Mouse (Mus musculus): ENCODE data around the gene Ripply2.
"Not testable (repeated sequence)": the region's sequence is repeated elsewhere in the genome, so short reads cannot be mapped to it uniquely, and the experiment has no call there.

Gene Ripply2

DNA sequence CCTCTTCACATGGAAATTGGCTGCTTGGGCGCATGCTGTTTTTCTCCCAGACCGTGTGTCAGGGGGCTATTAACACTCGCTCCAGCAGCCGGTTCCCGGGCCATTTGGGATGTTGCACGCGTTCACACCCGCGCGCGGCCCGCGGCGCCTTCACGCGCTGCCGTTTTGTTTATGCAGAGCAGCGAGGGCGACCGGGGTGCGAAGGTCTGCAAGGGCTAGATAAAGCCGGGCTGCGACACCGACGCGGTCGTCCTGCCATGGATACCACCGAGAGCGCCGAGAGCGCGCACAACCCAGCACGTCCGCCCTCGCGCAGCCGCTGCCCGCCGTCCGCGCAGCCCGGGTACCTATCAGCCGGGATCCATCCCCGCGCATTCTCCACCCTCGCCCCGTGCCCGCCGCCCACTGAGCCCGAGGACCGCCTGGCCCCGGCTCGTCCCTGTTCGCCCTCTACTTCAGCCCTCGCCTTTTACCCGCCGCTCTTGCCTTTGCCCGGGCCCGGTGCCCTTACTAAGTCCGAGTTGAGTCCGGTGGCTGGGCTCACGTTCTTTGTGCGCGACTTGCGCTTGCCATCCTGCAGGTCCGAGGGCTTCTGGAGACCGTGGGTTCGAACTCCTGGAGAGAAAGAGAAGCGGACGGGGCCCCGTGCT, at the start of gene Ripply2:
Gene Ripply2, plus strand, starts transcription at position 250 of the 650 bp plus-strand sequence.
- peak; percentile 36 to 57 for DNase-seq (ENCODE audit: inconsistent age in 2 of 2, low spot score in 1 of 2)

- not testable (repeated sequence) for DNase-seq (ENCODE audit: inconsistent age in 2 of 2, low spot score in 1 of 2)
These were observed 42.9 kb upstream of the Ripply2 start for GRCm38 (mm10) chr9:86972471-86972870.

DNA sequence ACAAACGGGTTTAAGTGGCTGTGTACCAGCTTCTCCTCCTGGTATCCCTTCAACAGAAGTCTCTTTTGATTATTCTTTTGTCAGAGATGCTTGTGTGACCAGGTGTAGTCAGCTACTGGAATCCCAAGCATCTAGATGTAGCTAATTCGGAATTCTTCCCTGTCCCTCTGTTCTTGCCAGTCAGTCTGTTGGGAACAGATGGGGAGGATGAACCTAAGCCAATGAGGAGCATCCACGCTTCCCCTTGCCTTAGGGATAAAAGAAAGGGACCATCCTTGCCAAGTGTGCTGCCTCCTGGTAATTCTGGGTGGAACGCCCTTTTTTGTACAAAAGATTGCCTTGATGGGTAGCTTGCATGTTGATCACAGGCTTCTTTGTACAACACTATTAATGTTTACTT, 41.8 kb upstream of the Ripply2 start:
- no peak for DNase-seq (ENCODE audit: inconsistent age in 2 of 2, low spot score in 1 of 2)

- peak in 1 of 2 experiments; percentile 81 for DNase-seq (ENCODE audit: inconsistent age in 2 of 2, low spot score in 1 of 2)
These were observed 38.4 kb upstream of the Ripply2 start for GRCm38 (mm10) chr9:86976896-86977295.

GRCm38 (mm10) chr9:86978257-86978907, 37.0 kb upstream of the Ripply2 start:
- no peak for DNase-seq (ENCODE audit: inconsistent age in 2 of 2, low spot score in 1 of 2)

- peak in 1 of 2 experiments; percentile 33 for DNase-seq (ENCODE audit: inconsistent age in 2 of 2, low spot score in 1 of 2)
These were observed 35.3 kb upstream of the Ripply2 start for GRCm38 (mm10) chr9:86980048-86980447.

- DNase-seq (ENCODE audit: inconsistent age in 2 of 2, low spot score in 1 of 2) = no peak
These were observed 34.4 kb upstream of the Ripply2 start for GRCm38 (mm10) chr9:86980942-86981341.

- no peak for DNase-seq (ENCODE audit: inconsistent age in 2 of 2, low spot score in 1 of 2)
These were observed 33.8 kb upstream of the Ripply2 start for GRCm38 (mm10) chr9:86981551-86981950.

GRCm38 (mm10) chr9:86984583-86984982, 30.8 kb upstream of the Ripply2 start:
- DNase-seq (ENCODE audit: inconsistent age in 2 of 2, low spot score in 1 of 2) = no peak

GRCm38 (mm10) chr9:86985105-86985504, 30.2 kb upstream of the Ripply2 start:
- no peak for DNase-seq (ENCODE audit: inconsistent age in 2 of 2, low spot score in 1 of 2)

- DNase-seq (ENCODE audit: inconsistent age in 2 of 2, low spot score in 1 of 2) = no peak
These were observed 28.5 kb upstream of the Ripply2 start for GRCm38 (mm10) chr9:86986703-86987296.

- DNase-seq (ENCODE audit: inconsistent age in 2 of 2, low spot score in 1 of 2) = no peak
These were observed 25.5 kb upstream of the Ripply2 start for GRCm38 (mm10) chr9:86989822-86990221.

DNA sequence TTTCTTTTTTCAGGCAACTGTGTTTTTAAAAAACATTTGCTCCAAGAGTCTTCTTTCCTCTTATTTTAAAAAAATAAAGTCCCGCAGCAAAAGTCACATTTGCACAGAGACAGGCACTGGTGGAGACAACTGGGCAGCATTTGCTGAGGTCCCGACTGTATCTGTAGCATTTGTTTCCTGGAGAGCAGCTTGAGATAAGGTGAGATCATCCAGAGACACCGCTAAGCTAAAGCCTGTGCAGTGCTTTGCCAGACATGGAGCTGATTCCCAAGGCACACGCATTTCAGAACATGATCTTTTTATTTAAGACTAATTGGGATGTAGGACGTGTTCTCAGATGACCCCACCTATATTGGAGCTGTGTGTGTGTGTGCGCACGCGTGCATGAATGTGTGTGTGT, 23.6 kb upstream of the Ripply2 start:
- no peak for DNase-seq (ENCODE audit: inconsistent age in 2 of 2, low spot score in 1 of 2)

DNA sequence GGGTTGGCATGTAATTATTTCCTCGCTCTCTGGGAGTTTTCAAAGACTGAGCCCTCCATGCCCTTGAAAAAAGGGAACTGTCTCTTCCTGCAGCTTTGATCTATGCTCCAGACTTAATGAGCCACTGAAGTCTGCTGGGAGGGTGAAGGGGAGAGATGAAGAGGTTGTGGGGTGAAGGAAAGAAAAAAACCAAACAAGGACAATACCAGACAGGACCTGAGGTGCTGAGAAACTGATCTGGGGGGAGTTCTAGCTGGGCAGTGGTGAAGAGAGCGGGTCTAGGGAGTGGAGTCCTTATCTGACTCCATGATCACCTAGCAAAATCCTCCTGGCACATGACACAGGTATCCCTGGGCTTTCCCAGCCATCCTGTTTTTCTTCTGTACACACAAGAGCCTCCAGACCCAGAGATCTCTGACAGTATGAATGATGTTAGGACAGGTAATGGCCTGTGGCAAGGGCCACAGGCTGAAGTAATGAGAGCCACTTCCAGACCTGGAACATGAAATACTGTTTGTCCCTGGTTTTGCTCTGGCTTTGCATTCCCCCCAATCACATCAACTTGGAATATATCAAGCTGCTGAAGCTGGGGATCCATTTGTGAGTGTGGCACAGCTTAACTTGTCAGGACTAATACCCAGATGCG, 18.2 kb upstream of the Ripply2 start:
- DNase-seq (ENCODE audit: inconsistent age in 2 of 2, low spot score in 1 of 2) = peak; percentile 49 to 58

GRCm38 (mm10) chr9:86999956-87000582, 15.3 kb upstream of the Ripply2 start:
- DNase-seq (ENCODE audit: inconsistent age in 2 of 2, low spot score in 1 of 2) = peak; percentile 80 to 93

DNA sequence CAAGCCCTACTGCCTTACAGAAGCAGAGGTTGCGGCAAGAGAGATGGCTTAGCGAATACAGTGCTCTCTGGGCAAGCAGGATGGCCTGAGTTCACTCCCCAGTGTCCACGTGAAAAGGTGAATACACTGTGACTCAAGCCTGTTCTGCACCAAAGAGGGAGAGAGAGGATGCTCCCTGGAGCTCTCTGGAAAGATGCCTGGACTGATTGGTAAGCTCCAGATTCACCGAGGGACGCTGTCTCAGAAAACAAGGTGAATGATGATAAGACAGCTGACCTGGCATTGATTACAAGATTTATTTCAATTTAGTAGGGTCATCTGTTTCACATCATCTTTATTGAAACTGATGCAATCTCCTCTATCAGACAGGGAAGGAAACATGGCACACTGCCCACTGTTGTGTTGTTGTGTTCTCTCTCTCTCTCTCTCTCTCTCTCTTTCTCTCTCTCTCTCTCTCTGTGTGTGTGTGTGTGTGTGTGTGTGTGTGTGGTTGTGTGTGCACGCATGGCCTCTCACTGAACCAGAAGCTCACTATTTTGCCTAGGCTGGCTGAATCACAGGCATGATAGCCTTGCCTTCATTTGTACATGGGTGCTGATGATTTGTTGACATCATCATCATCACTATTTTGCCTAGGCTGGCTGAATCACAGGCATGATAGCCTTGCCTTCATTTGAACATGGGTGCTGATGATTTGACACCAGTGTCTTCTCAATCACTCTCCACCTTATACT, 10.5 kb upstream of the Ripply2 start:
- DNase-seq (ENCODE audit: inconsistent age in 2 of 2, low spot score in 1 of 2) = peak; percentile 24 to 52

DNA sequence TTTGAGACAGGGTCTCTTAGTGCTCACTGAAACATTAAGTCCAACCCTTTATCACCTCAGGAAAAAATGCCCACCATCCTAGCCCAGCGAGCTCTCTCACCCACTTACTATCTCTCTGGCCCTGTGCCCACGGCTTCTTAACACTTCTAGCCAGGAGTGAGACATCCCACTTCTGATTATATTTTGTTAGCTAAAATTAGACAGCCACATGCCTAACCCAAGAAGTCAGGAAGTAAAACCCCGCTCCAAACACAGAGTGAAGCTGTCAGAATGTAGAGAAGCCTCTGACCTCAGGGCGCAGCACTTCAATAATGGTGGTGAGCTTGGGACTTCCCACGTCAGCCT, 9.9 kb upstream of the Ripply2 start:
- DNase-seq (ENCODE audit: inconsistent age in 2 of 2, low spot score in 1 of 2) = no peak

DNA sequence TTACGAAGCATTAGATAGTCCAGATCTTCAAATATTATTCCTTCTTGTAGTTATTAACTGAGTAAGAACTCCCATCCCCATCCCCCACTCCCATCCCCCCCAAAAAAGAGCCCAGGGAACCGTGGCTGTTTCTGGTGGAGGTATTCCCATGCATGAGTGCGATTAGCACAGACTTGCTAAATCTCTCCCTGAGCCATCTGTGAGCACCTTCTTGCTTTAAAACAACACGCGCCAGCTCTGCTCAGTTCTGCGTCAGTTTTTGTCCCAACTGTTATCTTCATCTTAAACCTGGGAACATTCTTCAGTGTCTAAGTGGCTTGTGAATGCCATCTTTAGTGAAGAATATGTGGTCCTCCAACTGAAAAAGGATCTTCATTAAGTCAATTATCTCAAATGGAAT, 6.8 kb upstream of the Ripply2 start:
- DNase-seq (ENCODE audit: inconsistent age in 2 of 2, low spot score in 1 of 2) = no peak

- no peak for DNase-seq (ENCODE audit: inconsistent age in 2 of 2, low spot score in 1 of 2)
These were observed 6.4 kb upstream of the Ripply2 start for GRCm38 (mm10) chr9:87008919-87009318.

DNA sequence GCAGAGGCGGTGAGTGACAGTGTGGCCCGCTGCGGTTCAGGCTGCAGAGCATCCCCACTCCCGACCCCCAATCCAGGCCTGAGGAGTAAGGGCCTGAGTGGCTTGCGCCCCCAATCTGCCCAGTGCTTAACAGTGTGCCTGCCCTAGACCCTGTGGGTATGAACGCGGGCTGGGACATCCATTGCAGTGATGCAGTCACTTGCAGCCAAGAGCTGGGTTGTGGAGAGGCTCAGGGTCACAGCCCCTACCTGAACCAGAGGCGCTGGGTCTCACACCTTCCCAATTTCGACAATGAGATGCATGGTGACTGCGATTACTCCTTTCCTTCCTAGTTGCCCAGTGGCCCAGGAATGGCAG, 579 bp downstream of the Ripply2 start:
- no peak for DNase-seq (ENCODE audit: inconsistent age in 2 of 2, low spot score in 1 of 2)
